Mouse (Mus musculus) erythroblast, embryonic 14.5 days (primary cell): Measurements from ENCODE around the gene Cenpp.

ENCODE experiments used
- GATA1 ChIP-seq: IDR thresholded peaks from 2 replicates; pipeline ENCODE4 v1.6.1; 2012; ENCODE audit warnings: low read length, inconsistent platforms, mixed read lengths
- TAL1 ChIP-seq: IDR thresholded peaks from 3 replicates; pipeline ENCODE4 v1.6.1; 2012; ENCODE audit warnings: low read length, inconsistent platforms, mixed read lengths

DNA sequence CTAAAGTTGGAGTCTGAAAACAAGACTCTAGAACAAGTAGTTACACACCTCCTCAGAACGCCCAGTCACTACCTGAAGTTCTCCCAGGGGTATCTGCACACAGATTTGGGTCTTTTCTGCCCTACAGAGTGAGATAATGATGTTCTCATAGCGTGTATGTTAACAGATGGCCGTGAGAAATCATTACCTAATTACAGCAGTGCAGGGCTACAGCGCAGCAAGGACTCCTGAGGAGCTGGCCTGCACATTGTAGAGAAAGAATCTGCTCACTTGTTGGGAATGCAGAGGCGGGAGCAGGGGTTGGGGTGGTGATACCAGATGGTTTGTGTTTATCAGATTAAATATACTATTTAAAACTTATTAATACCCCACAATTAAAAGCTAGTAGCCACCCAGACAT, 172.0 kb downstream of the Cenpp start:
- TF ChIP-seq GATA1 (no peak), TAL1 (no peak)
